Mouse (Mus musculus) heart, postnatal 10 days (tissue): ENCODE measurements at regions not wholly inside any gene's neighbourhood (a gene's known extent, or its start where the extent isn't known, plus 50 kb on each side); places are given as distances from the start of the nearest gene placed in this dataset.

Experiments used
- DNase-seq, 2 experiments: peaks; one replicate each; pipeline ENCODE4 v3.0.0; 2021
- intact Hi-C: fragments of 180-260 bp; cut with DNase I; formaldehyde crosslinking; loops from one replicate; pipeline ENCODE4 v1.15.1; 2025

GRCm38 (mm10) chr4:54128717-54129698, 303.2 kb downstream of the Tmem38b start:
- no peak for DNase-seq
- intact Hi-C loops: no loop called here

- DNase-seq: no peak
- intact Hi-C loops: no loop called here
Measured at GRCm38 (mm10) chr4:54156146-54156545, 330.3 kb downstream of the Tmem38b start.

- intact Hi-C loops: no loop called here
- DNase-seq: no peak
Measured at GRCm38 (mm10) chr4:54161337-54161993, 335.6 kb downstream of the Tmem38b start.

GRCm38 (mm10) chr4:54162308-54162707, 336.5 kb downstream of the Tmem38b start:
- no peak for DNase-seq
- intact Hi-C loops: no loop called here

GRCm38 (mm10) chr4:54170202-54170931, 344.5 kb downstream of the Tmem38b start:
- DNase-seq: peak in 1 of 2 experiments; percentile 1
- intact Hi-C loops: no loop called here

GRCm38 (mm10) chr4:54184213-54184612, 358.4 kb downstream of the Tmem38b start:
- no peak for DNase-seq
- intact Hi-C loops: no loop called here

GRCm38 (mm10) chr4:54195734-54196133, 369.9 kb downstream of the Tmem38b start:
- intact Hi-C loops: no loop called here
- DNase-seq: no peak

- intact Hi-C loops: no loop called here
- no peak for DNase-seq
Measured at GRCm38 (mm10) chr4:54202440-54202839, 376.6 kb downstream of the Tmem38b start.

GRCm38 (mm10) chr4:54224572-54224971, 398.7 kb downstream of the Tmem38b start:
- intact Hi-C loops: no loop called here
- DNase-seq: no peak
